Mouse (Mus musculus): ENCODE measurements around the gene Slc16a5. TPM values are rescaled to one million over a fixed set of nuclear protein-coding genes. Genes with fewer than 3 reads are reported as not detected.

The Slc16a5 gene
- polyA plus RNA-seq, 1 experiment: not detected

DNA sequence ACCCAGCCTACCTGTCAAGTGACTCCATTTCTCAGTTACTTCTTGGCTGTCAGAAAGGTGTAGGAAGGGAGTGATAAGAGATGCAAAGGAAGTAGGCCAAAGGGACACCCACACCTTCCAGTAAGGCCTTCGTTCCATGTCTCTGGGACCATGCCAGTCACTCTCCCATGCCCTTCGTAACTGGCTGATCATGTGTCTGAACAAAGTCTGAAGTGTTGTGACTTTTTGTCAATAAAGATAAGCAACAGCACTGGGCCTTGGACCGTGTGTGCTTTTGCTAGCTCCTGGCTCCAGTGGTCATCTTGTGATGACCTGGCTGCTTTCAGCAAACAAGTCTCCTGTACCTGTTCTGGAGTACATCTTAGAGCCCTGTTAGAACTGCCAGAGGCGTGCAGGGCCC lies 29.5 kb upstream of the Slc16a5 start:
- H3K4me1 ChIP-seq (ENCODE audit: control insufficient read depth, insufficient read depth, low read length): peaks cover 2% of the 10 kb centered on the region
- H3K9me3 ChIP-seq (replicated peaks; ENCODE audit: control insufficient read depth, insufficient read depth, low read length, poor library complexity, severe bottlenecking): no peaks in the 10 kb centered on the region
- H3K4me3 ChIP-seq (ENCODE audit: low read depth, low read length): no peak overlapping the region
- H3K36me3 ChIP-seq (ENCODE audit: control insufficient read depth, insufficient read depth, low read length, poor library complexity, severe bottlenecking): peaks cover 5% of the 10 kb centered on the region
- H3K27ac ChIP-seq (ENCODE audit: insufficient read depth, low read length): no peak overlapping the region
- TF ChIP-seq POLR2A (IDR thresholded peaks at IDR 0.05; ENCODE audit: insufficient read depth, low read length) (no peak), CTCF (IDR thresholded peaks at IDR 0.05; ENCODE audit: low read depth, low read length) (no peak), EP300 (IDR thresholded peaks at IDR 0.05; ENCODE audit: insufficient read depth, low read depth, low read length) (no peak)
- H3K27me3 ChIP-seq (ENCODE audit: control insufficient read depth, insufficient read depth, low read length, poor library complexity, severe bottlenecking): no peaks in the 10 kb centered on the region
- no peak overlapping the region for H3K9ac ChIP-seq (ENCODE audit: low read depth, poor library complexity, severe bottlenecking)

GRCm38 (mm10) chr11:115433342-115433741 lies 28.9 kb upstream of the Slc16a5 start:
- no peaks in the 10 kb centered on the region for H3K9me3 ChIP-seq (replicated peaks; ENCODE audit: control insufficient read depth, insufficient read depth, low read length, poor library complexity, severe bottlenecking)
- TF ChIP-seq EP300 (IDR thresholded peaks at IDR 0.05; ENCODE audit: insufficient read depth, low read depth, low read length) (no peak), CTCF (IDR thresholded peaks at IDR 0.05; ENCODE audit: low read depth, low read length) (no peak), POLR2A (IDR thresholded peaks at IDR 0.05; ENCODE audit: insufficient read depth, low read length) (no peak)
- no peaks in the 10 kb centered on the region for H3K27me3 ChIP-seq (ENCODE audit: control insufficient read depth, insufficient read depth, low read length, poor library complexity, severe bottlenecking)
- peaks cover 5% of the 10 kb centered on the region for H3K36me3 ChIP-seq (ENCODE audit: control insufficient read depth, insufficient read depth, low read length, poor library complexity, severe bottlenecking)
- no peaks in the 10 kb centered on the region for H3K4me1 ChIP-seq (ENCODE audit: control insufficient read depth, insufficient read depth, low read length)
- no peak overlapping the region for H3K9ac ChIP-seq (ENCODE audit: low read depth, poor library complexity, severe bottlenecking)
- H3K4me3 ChIP-seq (ENCODE audit: low read depth, low read length): no peak overlapping the region
- no peak overlapping the region for H3K27ac ChIP-seq (ENCODE audit: insufficient read depth, low read length)

DNA sequence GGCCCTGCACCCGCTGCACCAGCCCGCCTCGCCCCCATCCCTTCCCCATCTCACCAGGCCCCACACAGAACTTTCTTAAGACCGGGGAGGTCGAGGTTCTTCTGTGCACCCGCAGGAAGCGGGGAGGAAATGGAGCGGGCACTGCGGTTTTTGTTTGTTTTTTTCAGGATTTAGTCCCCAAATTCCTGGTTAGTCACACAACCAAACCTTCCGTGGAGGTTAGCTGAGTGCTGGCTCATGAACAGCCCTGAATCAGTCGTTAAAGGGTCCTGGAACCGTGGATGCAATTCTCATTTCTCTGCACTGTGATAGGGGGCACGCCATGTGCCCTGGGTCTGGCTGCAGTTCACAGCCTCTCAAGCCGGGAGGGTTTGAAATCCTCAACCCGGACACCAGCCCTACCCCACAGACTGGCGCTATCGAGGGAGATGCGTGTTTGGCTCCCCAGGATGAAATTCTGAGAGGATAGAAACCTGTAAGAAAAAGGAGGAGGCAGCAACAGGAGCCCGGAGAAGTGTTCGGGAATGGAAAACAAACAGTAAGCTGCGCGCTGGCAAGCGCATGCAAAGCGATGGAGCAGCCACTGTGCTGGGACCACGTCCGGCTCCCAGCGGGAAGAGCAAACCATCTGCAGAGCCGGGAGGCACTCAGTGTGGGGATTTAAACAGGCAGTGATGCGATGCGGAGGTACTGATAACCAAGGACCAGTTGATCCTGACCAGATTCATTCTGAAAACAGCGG lies 26.5 kb upstream of the Slc16a5 start:
- Histone ChIP-seq H3K4me3 (ENCODE audit: low read depth, low read length) (peak overlapping the region; percentile 40), H3K9me3 (replicated peaks; ENCODE audit: control insufficient read depth, insufficient read depth, low read length, poor library complexity, severe bottlenecking) (0 out of 2 replicates have a peak, but pooled peaks cover under 1% of the 10 kb centered on the region), H3K36me3 (ENCODE audit: control insufficient read depth, insufficient read depth, low read length, poor library complexity, severe bottlenecking) (0 out of 2 replicates have a peak, but pooled peaks cover 2% of the 10 kb centered on the region), H3K27me3 (ENCODE audit: control insufficient read depth, insufficient read depth, low read length, poor library complexity, severe bottlenecking) (no peaks in the 10 kb centered on the region), H3K27ac (ENCODE audit: insufficient read depth, low read length) (no peak overlapping the region), H3K4me1 (ENCODE audit: control insufficient read depth, insufficient read depth, low read length) (no peaks in the 10 kb centered on the region), H3K9ac (ENCODE audit: low read depth, poor library complexity, severe bottlenecking) (peak overlapping the region; percentile 70)
- no peak for TF ChIP-seq CTCF (IDR thresholded peaks at IDR 0.05; ENCODE audit: low read depth, low read length)

DNA sequence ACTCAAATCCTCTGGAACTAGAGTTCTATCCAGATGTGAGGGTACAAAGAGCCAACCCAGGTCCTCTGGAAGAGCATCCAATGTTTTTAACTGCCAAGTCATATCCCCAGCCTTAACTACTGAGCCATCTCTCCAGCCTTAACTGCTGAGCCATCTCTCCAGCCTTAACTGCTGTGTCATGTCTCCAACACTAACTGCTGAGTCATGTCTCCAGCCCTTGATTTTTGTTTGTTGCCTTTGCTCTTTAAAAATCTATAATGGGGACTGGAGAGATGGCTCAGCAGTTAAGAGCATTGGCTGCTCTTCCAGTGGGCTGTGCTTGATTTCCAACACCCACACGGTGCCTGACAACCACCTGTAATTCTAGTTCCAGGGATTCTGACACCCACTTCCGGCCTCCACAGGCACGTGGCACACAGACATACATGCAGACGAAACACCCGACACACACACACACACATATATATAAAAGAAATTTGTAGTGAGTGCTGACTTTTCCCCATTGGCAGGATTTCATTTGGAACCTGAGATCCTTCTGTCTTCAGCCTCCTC lies 24.6 kb upstream of the Slc16a5 start:
- no peaks in the 10 kb centered on the region for H3K27me3 ChIP-seq (ENCODE audit: control insufficient read depth, insufficient read depth, low read length, poor library complexity, severe bottlenecking)
- H3K9ac ChIP-seq (ENCODE audit: low read depth, poor library complexity, severe bottlenecking): no peak overlapping the region
- H3K27ac ChIP-seq (ENCODE audit: insufficient read depth, low read length): no peak overlapping the region
- no peak for TF ChIP-seq CTCF (IDR thresholded peaks at IDR 0.05; ENCODE audit: low read depth, low read length)
- TF ChIP-seq POLR2A (IDR thresholded peaks at IDR 0.05; ENCODE audit: insufficient read depth, low read length): no peak
- no peak for TF ChIP-seq EP300 (IDR thresholded peaks at IDR 0.05; ENCODE audit: insufficient read depth, low read depth, low read length)
- H3K4me3 ChIP-seq (ENCODE audit: low read depth, low read length): no peak overlapping the region
- H3K36me3 ChIP-seq (ENCODE audit: control insufficient read depth, insufficient read depth, low read length, poor library complexity, severe bottlenecking): no peaks in the 10 kb centered on the region
- H3K9me3 ChIP-seq (replicated peaks; ENCODE audit: control insufficient read depth, insufficient read depth, low read length, poor library complexity, severe bottlenecking): peaks cover 2% of the 10 kb centered on the region; the same call in 1 of the 2 replicates
- H3K4me1 ChIP-seq (ENCODE audit: control insufficient read depth, insufficient read depth, low read length): no peaks in the 10 kb centered on the region

DNA sequence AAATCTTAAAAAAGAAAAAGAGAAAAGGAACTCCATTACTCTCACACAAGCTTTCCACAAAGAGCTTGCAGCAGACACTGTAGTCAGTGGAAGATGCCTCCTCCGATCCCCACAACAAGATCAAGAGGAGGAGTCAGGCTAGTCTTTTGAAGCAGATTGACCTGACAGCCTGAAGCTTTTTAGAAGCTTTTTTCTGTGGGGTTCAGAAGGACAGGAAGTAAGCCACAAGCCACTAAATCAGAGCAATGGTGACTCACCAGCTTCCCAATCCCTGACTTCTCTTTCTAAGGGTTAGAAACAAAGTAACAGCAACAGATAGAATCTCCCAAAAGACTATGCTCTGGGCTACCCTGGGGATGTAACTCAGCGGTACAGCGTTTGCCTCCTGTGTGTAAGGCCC lies 22.9 kb upstream of the Slc16a5 start:
- TF ChIP-seq CTCF (IDR thresholded peaks at IDR 0.05; ENCODE audit: low read depth, low read length) (no peak), EP300 (IDR thresholded peaks at IDR 0.05; ENCODE audit: insufficient read depth, low read depth, low read length) (no peak), POLR2A (IDR thresholded peaks at IDR 0.05; ENCODE audit: insufficient read depth, low read length) (no peak)

DNA sequence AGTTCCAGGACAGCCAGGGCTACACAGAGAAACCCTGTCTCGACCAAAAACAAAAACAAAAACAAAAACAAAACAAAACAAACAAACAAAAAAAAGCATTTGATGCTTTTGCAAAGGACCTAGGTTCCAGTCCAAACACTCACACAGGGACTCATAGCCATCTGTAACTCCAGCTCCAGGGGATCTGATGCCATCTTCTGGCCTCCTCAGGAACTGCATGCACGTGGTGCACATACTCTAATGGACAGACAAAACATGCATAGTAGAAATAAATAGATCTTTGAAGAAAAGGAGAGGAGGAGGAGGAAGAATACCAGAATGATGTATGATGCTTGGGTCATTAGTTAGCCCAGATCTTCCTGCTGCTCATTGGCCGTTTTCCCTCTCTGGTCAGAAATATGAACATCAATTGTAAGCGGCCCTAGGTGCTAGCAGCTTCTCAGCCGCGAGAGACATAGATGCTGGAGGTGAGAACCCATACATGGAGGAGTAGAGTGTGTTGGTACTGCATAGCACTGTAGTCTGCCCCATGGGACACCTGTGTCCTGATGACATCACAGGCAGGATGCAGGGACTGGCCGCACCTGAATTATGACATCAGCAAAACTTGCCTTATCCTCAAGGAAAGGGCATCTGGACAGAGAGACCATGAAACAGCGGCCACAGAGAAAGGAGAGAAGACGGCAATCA lies 22.2 kb upstream of the Slc16a5 start, which contains the start of gene Trim80:
Trim80 (plus strand) TSS at position 640 of the 690 bp plus-strand sequence.
- TF ChIP-seq CTCF (IDR thresholded peaks at IDR 0.05; ENCODE audit: low read depth, low read length) (peak; percentile 10), EP300 (IDR thresholded peaks at IDR 0.05; ENCODE audit: insufficient read depth, low read depth, low read length) (no peak)
- Histone ChIP-seq H3K9ac (ENCODE audit: low read depth, poor library complexity, severe bottlenecking) (no peak within 1 kb of the TSS), H3K4me1 (ENCODE audit: control insufficient read depth, insufficient read depth, low read length) (no peaks in the 10 kb centered on the region), H3K27ac (ENCODE audit: insufficient read depth, low read length) (no peak within 1 kb of the TSS), H3K9me3 (replicated peaks; ENCODE audit: control insufficient read depth, insufficient read depth, low read length, poor library complexity, severe bottlenecking) (peaks cover 2% of the 10 kb centered on the region; the same call in 1 of the 2 replicates), H3K36me3 (ENCODE audit: control insufficient read depth, insufficient read depth, low read length, poor library complexity, severe bottlenecking) (no peaks in the 10 kb centered on the region), H3K4me3 (ENCODE audit: low read depth, low read length) (no peak within 1 kb of the TSS), H3K27me3 (ENCODE audit: control insufficient read depth, insufficient read depth, low read length, poor library complexity, severe bottlenecking) (no peaks in the 10 kb centered on the region)

More for the DNA sequence above, 22.9 kb upstream of the Slc16a5 start:
- Histone ChIP-seq H3K9ac (ENCODE audit: low read depth, poor library complexity, severe bottlenecking) (no peak overlapping the region), H3K4me3 (ENCODE audit: low read depth, low read length) (no peak overlapping the region), H3K27me3 (ENCODE audit: control insufficient read depth, insufficient read depth, low read length, poor library complexity, severe bottlenecking) (no peaks in the 10 kb centered on the region), H3K9me3 (replicated peaks; ENCODE audit: control insufficient read depth, insufficient read depth, low read length, poor library complexity, severe bottlenecking) (peaks cover 2% of the 10 kb centered on the region; the same call in 1 of the 2 replicates), H3K27ac (ENCODE audit: insufficient read depth, low read length) (no peak overlapping the region), H3K4me1 (ENCODE audit: control insufficient read depth, insufficient read depth, low read length) (no peaks in the 10 kb centered on the region), H3K36me3 (ENCODE audit: control insufficient read depth, insufficient read depth, low read length, poor library complexity, severe bottlenecking) (no peaks in the 10 kb centered on the region)
